Mouse (Mus musculus) gastrocnemius, adult 18-20 months (tissue): ENCODE measurements around the gene Gm49721. TPM values are rescaled to one million over a fixed set of nuclear protein-coding genes. Genes with fewer than 3 reads are reported as not detected.
"Not testable (repeated sequence)": the region's sequence is repeated elsewhere in the genome, so short reads cannot be mapped to it uniquely, and the experiment has no call there.

Experiments
- DNase-seq: peaks from one replicate; pipeline ENCODE4 v3.0.0; 2021; ENCODE audit warnings: low spot score
- long read RNA-seq, 2 experiments: library from polyadenylated mRNA; stranded (forward); transcript quantifications; one replicate each; pipeline ENCODE4 v2.0.0; 2021
- total RNA-seq, 2 experiments: library from RNA; stranded (reverse); gene quantifications; 2 replicates each; pipeline ENCODE4 v1.2.3; 2021

The Gm49721 gene
- total RNA-seq, result under 1 TPM; 0.12 to 0.39 TPM
- long read RNA-seq, experiment 1, partial matches to known transcripts, result 0 of 2 reads
- long read RNA-seq, experiment 1, other reads (novel, unspliced or antisense), result 2 of 2 reads
- long read RNA-seq, experiment 2, partial matches to known transcripts, result 0 of 6 reads
- long read RNA-seq, experiment 2, other reads (novel, unspliced or antisense), result 6 of 6 reads

GRCm38 (mm10) chr17:6978287-6979248 is at the start of gene Gm49721:
Gene Gm49721, plus strand, starts transcription at chr17:6978904.
- DNase-seq, result peak; percentile 63

GRCm38 (mm10) chr17:6931625-6932024 is 47.1 kb upstream of the Gm49721 start:
- DNase-seq, result not testable (repeated sequence)

GRCm38 (mm10) chr17:6942560-6942959 is 36.1 kb upstream of the Gm49721 start:
- DNase-seq, result not testable (repeated sequence)

GRCm38 (mm10) chr17:6947637-6947983 is 31.1 kb upstream of the Gm49721 start:
- DNase-seq, result not testable (repeated sequence)

GRCm38 (mm10) chr17:6947984-6948768 is 30.5 kb upstream of the Gm49721 start, which contains the start of gene Rsph3b:
Gene Rsph3b, minus strand, starts transcription at chr17:6948682.
- DNase-seq, result peak; percentile 78

- not testable (repeated sequence) for DNase-seq
These were observed 29.9 kb upstream of the Gm49721 start for GRCm38 (mm10) chr17:6948769-6949228.

- DNase-seq, result peak; percentile 21
These were observed 19.8 kb upstream of the Gm49721 start for GRCm38 (mm10) chr17:6958881-6959280.

- DNase-seq, result not testable (repeated sequence)
These were observed 19.0 kb upstream of the Gm49721 start for GRCm38 (mm10) chr17:6959543-6960259.

- DNase-seq, result not testable (repeated sequence)
These were observed 18.4 kb upstream of the Gm49721 start for GRCm38 (mm10) chr17:6960349-6960748.

GRCm38 (mm10) chr17:6960776-6961175 is 17.9 kb upstream of the Gm49721 start, which contains the start of gene Tagap1:
Gene Tagap1, minus strand, starts transcription at chr17:6961156.
- DNase-seq, result peak; percentile 27

- not testable (repeated sequence) for DNase-seq
These were observed 17.3 kb upstream of the Gm49721 start for GRCm38 (mm10) chr17:6961181-6962000.

- not testable (repeated sequence) for DNase-seq
These were observed 16.4 kb upstream of the Gm49721 start for GRCm38 (mm10) chr17:6962339-6962738.

GRCm38 (mm10) chr17:6962936-6963335 is 15.8 kb upstream of the Gm49721 start:
- not testable (repeated sequence) for DNase-seq

GRCm38 (mm10) chr17:6965364-6965763 is 13.3 kb upstream of the Gm49721 start:
- DNase-seq, result not testable (repeated sequence)

GRCm38 (mm10) chr17:6967673-6968072 is 11.0 kb upstream of the Gm49721 start:
- DNase-seq, result not testable (repeated sequence)

GRCm38 (mm10) chr17:6970334-6970733 is 8.4 kb upstream of the Gm49721 start, which contains the start of gene Rnaset2b:
Gene Rnaset2b, plus strand, starts transcription at chr17:6970634.
- not testable (repeated sequence) for DNase-seq

- DNase-seq, result not testable (repeated sequence)
These were observed 7.5 kb upstream of the Gm49721 start for GRCm38 (mm10) chr17:6971238-6971637.

- not testable (repeated sequence) for DNase-seq
These were observed 5.8 kb upstream of the Gm49721 start for GRCm38 (mm10) chr17:6972836-6973396.

- not testable (repeated sequence) for DNase-seq
These were observed 3.7 kb upstream of the Gm49721 start for GRCm38 (mm10) chr17:6974985-6975384.
